Mouse (Mus musculus) myocyte (in vitro differentiated cells): ENCODE measurements around the gene Chst4.

Experiments
- POLR2AphosphoS2 ChIP-seq: IDR thresholded peaks from one replicate; pipeline ENCODE4 v1.6.1; 2011; ENCODE audit warnings: low read depth, control low read depth; ENCODE audit not compliant: insufficient read length
- USF1 ChIP-seq: IDR thresholded peaks from one replicate; pipeline ENCODE4 v1.6.1; 2011; ENCODE audit warnings: low read depth, mild to moderate bottlenecking, control low read depth, moderate library complexity

GRCm38 (mm10) chr8:109989151-109989550, 50.4 kb downstream of the Chst4 start:
- no peak for TF ChIP-seq USF1
- TF ChIP-seq POLR2AphosphoS2 = no peak
